Mouse (Mus musculus) lung, postnatal 0 days (tissue): Measurements from ENCODE around the gene Myo1g. TPM values are rescaled to one million over a fixed set of nuclear protein-coding genes. Genes with fewer than 3 reads are reported as not detected.
"Not testable (repeated sequence)": the region's sequence is repeated elsewhere in the genome, so short reads cannot be mapped to it uniquely, and the experiment has no call there.

Source experiments
- ATAC-seq: fragments of 200-750 bp; cut with Nextera tagmentation; 2 replicates; pipeline ENCODE4 v1.8.0; 2017; ENCODE audit warnings: moderate library complexity
- DNase-seq: peaks from one replicate; pipeline ENCODE4 v3.0.0-alpha.2; 2016; ENCODE audit warnings: low spot score
- H3K27ac ChIP-seq: fragments of 300-500 bp; sonication (generic); 2 replicates; pipeline ENCODE4 v1.5.1; 2014; ENCODE audit warnings: antibody characterized with exemption, mild to moderate bottlenecking, low read length, mixed read lengths
- H3K27me3 ChIP-seq: fragments of 300-500 bp; sonication (generic); replicated peaks from 2 replicates; pipeline ENCODE4 v1.6.1; 2014; ENCODE audit warnings: low read length, mixed read lengths; ENCODE audit not compliant: insufficient read depth
- H3K36me3 ChIP-seq: fragments of 300-500 bp; sonication (generic); 2 replicates; pipeline ENCODE4 v1.6.1; 2014; ENCODE audit warnings: low read length, mixed read lengths; ENCODE audit not compliant: insufficient read depth
- H3K4me1 ChIP-seq: fragments of 300-500 bp; sonication (generic); 2 replicates; pipeline ENCODE4 v1.6.1; 2014; ENCODE audit warnings: antibody characterized with exemption, low read depth, low read length, mixed read lengths; ENCODE audit not compliant: insufficient read depth
- H3K4me2 ChIP-seq: fragments of 300-500 bp; sonication (generic); replicated peaks from 2 replicates; pipeline ENCODE4 v1.6.1; 2014; ENCODE audit warnings: low read depth, mild to moderate bottlenecking, low read length, moderate library complexity, mixed read lengths
- H3K4me3 ChIP-seq: fragments of 300-500 bp; sonication (generic); 2 replicates; pipeline ENCODE4 v1.5.1; 2014; ENCODE audit warnings: low read depth, low read length
- H3K9ac ChIP-seq: fragments of 300-500 bp; sonication (generic); replicated peaks from 2 replicates; pipeline ENCODE4 v1.6.1; 2014; ENCODE audit warnings: low read depth, mild to moderate bottlenecking
- H3K9me3 ChIP-seq: fragments of 300-500 bp; sonication (generic); 2 replicates; pipeline ENCODE4 v1.6.1; 2016; ENCODE audit warnings: low read length, mixed read lengths
- CTCF ChIP-seq: IDR thresholded peaks from 2 replicates; pipeline ENCODE4 v1.5.1; 2016; ENCODE audit warnings: antibody characterized with exemption, mild to moderate bottlenecking
- EP300 ChIP-seq: IDR thresholded peaks from 2 replicates; pipeline ENCODE4 v1.6.1; 2016; ENCODE audit warnings: antibody characterized with exemption, mild to moderate bottlenecking, control low read depth
- WGBS: fragments of 180-500 bp; shearing (Covaris S2); extraction: QIAGEN DNeasy Blood & Tissue Kit; methylation state at CpG from one replicate; pipeline ENCODE4 v1.1.7; 2014; 5-methylcytosine and 5-hydroxymethylcytosine counted together
- polyA plus RNA-seq: library from polyadenylated mRNA; unstranded; fragments of >200 nt; fragmentation: Nextera tagmentation; extraction: Ambion mirVana; gene quantifications from 2 replicates; pipeline ENCODE4 v1.2.1, GENCODE M21; 2015

Myo1g gene
- polyA plus RNA-seq, 1 experiment from 2014 or later = 6.2 TPM

GRCm38 (mm10) chr11:6527256-6528185, 6.8 kb upstream of the Myo1g start:
- ATAC-seq (peak; percentile 36), DNase-seq (no peak)
- 7% methylated on average over 10 of the region's 10 CpGs for WGBS
- TF ChIP-seq EP300 (no peak), CTCF (no peak)
- peak overlapping the region; percentile 85 for H3K27ac ChIP-seq
- H3K9ac ChIP-seq = peak overlapping the region; percentile 37
- H3K9me3 ChIP-seq = no peaks in the 10 kb centered on the region
- peak overlapping the region; percentile 46 for H3K4me3 ChIP-seq
- no peaks in the 10 kb centered on the region for H3K27me3 ChIP-seq
- H3K4me1 ChIP-seq = peaks cover 8% of the 10 kb centered on the region; the same call in 1 of the 2 replicates
- H3K4me2 ChIP-seq = peak overlapping the region; percentile 59
- peaks cover 8% of the 10 kb centered on the region for H3K36me3 ChIP-seq

- not testable (repeated sequence) for H3K27ac ChIP-seq, H3K9ac ChIP-seq, H3K9me3 ChIP-seq, ATAC-seq, DNase-seq, H3K4me3 ChIP-seq, H3K4me1 ChIP-seq, H3K27me3 ChIP-seq, H3K36me3 ChIP-seq
- H3K4me2 ChIP-seq = peak overlapping the region; percentile 59; the same call in 1 of the 2 replicates
- TF ChIP-seq CTCF = peak; percentile 21; the same call in 1 of the 2 replicates
- WGBS = 52% methylated on average over 8 of the region's 16 CpGs
These were observed 5.9 kb upstream of the Myo1g start for GRCm38 (mm10) chr11:6526526-6527255.

DNA sequence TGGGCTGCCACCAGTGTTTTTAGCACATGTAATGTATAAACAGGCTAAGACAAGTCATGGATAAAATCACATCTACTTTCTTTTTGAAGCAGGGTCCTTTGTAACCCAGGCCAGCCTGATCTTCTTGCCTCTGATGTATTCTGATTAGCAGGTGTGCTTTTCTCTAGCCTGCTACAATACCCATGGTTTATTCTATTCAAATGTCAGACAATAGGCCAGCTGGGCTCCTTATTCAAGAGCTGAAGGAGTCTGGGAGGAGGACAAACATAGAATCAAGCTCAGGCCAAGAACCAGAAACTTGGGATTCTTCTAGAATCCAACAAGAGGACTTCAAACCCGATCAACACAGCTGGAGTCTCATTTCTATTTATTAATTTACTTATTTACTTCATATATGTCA, 4.5 kb upstream of the Myo1g start:
- no peak for ATAC-seq
- WGBS = 79% methylated on average over 1 of the region's 1 CpGs
- H3K9ac ChIP-seq = no peak overlapping the region
- no peak for DNase-seq
- H3K9me3 ChIP-seq = no peaks in the 10 kb centered on the region
- no peaks in the 10 kb centered on the region for H3K27me3 ChIP-seq
- no peak overlapping the region for H3K4me2 ChIP-seq
- H3K4me1 ChIP-seq = peaks cover 8% of the 10 kb centered on the region; the same call in 1 of the 2 replicates
- H3K27ac ChIP-seq = no peak overlapping the region
- no peak overlapping the region for H3K4me3 ChIP-seq
- peaks cover 8% of the 10 kb centered on the region for H3K36me3 ChIP-seq
- TF ChIP-seq EP300 = no peak
- no peak for TF ChIP-seq CTCF

DNA sequence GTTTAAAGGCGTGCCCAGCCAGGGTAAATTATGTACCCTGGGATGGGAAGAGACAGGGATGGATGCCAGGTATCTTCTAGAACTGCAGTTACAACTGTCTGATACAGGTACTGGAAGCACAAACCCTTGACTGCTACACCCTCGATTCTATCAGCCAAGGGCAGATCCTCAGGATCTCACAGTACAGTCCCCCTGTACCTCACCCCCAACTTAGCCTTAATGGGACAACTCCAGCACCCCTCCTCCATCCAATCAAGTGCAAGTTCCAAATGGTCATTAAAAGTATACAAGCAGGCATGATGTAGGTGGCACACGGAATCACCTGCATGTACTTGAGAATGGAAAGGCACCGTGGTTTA, 4.1 kb upstream of the Myo1g start:
- 90% methylated on average over 4 of the region's 4 CpGs for WGBS
- ATAC-seq (no peak), DNase-seq (no peak)
- H3K4me1 ChIP-seq = peaks cover 8% of the 10 kb centered on the region; the same call in 1 of the 2 replicates
- H3K27me3 ChIP-seq = no peaks in the 10 kb centered on the region
- H3K4me2 ChIP-seq = no peak overlapping the region
- no peak overlapping the region for H3K9ac ChIP-seq
- TF ChIP-seq CTCF (no peak), EP300 (no peak)
- peaks cover 8% of the 10 kb centered on the region for H3K36me3 ChIP-seq
- no peak overlapping the region for H3K4me3 ChIP-seq
- no peak overlapping the region for H3K27ac ChIP-seq
- no peaks in the 10 kb centered on the region for H3K9me3 ChIP-seq

GRCm38 (mm10) chr11:6524165-6524879, 3.6 kb upstream of the Myo1g start:
- no peak overlapping the region for H3K4me2 ChIP-seq
- H3K4me1 ChIP-seq = peaks cover 8% of the 10 kb centered on the region; the same call in 1 of the 2 replicates
- no peak overlapping the region for H3K27ac ChIP-seq
- no peak overlapping the region for H3K9ac ChIP-seq
- H3K36me3 ChIP-seq = peaks cover 8% of the 10 kb centered on the region
- WGBS = 83% methylated on average over 8 of the region's 8 CpGs
- H3K4me3 ChIP-seq = no peak overlapping the region
- DNase-seq = no peak
- no peak for ATAC-seq
- TF ChIP-seq CTCF = no peak
- no peak for TF ChIP-seq EP300
- no peaks in the 10 kb centered on the region for H3K9me3 ChIP-seq
- H3K27me3 ChIP-seq = no peaks in the 10 kb centered on the region

DNA sequence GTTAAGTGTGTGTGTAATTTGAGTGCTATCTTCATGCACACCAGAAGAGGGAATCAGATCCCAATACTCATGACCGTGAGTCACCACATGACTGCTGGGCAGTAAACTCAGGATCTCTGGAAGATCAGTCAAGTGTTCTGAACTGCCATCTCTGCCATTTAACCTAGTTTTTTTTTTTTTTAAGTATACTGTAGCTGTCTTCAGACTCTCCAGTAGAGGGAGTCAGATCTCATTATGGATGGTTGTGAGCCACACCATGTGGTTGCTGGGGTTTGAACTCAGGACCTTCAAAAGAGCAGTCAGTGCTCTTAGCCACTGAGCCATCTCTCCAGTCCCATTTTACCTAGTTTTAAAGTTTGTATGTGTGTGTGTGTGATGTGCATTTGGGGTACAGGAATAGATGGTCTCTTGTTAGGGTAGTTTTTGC, 2.9 kb upstream of the Myo1g start:
- peaks cover 8% of the 10 kb centered on the region for H3K36me3 ChIP-seq
- H3K4me2 ChIP-seq = no peak overlapping the region
- no peak overlapping the region for H3K9ac ChIP-seq
- no peaks in the 10 kb centered on the region for H3K27me3 ChIP-seq
- no peak for TF ChIP-seq EP300
- peak; percentile 21; the same call in 1 of the 2 replicates for TF ChIP-seq CTCF
- ATAC-seq (no peak), DNase-seq (no peak)
- WGBS = 46% methylated on average over 1 of the region's 1 CpGs
- no peaks in the 10 kb centered on the region for H3K9me3 ChIP-seq
- no peak overlapping the region for H3K4me3 ChIP-seq
- H3K27ac ChIP-seq = no peak overlapping the region
- peaks cover 8% of the 10 kb centered on the region; the same call in 1 of the 2 replicates for H3K4me1 ChIP-seq
